Mouse (Mus musculus): ENCODE results near the gene Polr3c. TPM values are rescaled to one million over a fixed set of nuclear protein-coding genes. Genes with fewer than 3 reads are reported as not detected.
"Not testable (repeated sequence)": the region's sequence is repeated elsewhere in the genome, so short reads cannot be mapped to it uniquely, and the experiment has no call there.

The Polr3c gene
- polyA plus RNA-seq, 1 experiment from 2014 or later = 21.3 TPM

DNA sequence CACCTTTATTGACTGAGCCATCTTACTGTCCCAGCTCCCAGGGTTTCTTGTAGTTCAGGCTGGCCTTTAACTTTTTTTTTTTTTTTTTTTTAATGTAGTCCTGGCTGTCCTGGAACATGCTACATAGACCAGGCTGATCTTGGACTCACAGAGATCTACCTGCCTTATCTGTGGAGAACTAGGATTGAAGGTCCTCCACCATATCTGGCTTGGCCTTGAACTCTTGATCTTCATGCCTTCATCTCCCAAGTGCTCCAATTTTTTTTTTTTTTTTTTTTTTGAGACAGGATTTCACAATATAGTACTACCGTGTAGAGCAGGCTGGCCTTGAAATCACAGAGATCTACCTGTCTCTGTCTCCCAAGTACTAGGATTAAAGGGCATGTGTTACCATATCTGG is 33.8 kb downstream of the Polr3c start:
- WGBS (ENCODE audit: insufficient replicate concordance) = 48% methylated on average over 1 of the region's 1 CpGs
- no peak overlapping the region for H3K4me2 ChIP-seq
- H3K9ac ChIP-seq = no peak overlapping the region
- peaks cover 41% of the 10 kb centered on the region for H3K27me3 ChIP-seq
- H3K36me3 ChIP-seq (replicated peaks) = no peaks in the 10 kb centered on the region
- H3K4me3 ChIP-seq (replicated peaks) = no peak overlapping the region
- no peaks in the 10 kb centered on the region for H3K9me3 ChIP-seq (replicated peaks)
- no peak for ATAC-seq (ENCODE audit: insufficient read depth)
- peaks cover 25% of the 10 kb centered on the region for H3K4me1 ChIP-seq (replicated peaks)
- no peak overlapping the region for H3K27ac ChIP-seq (replicated peaks)

GRCm38 (mm10) chr3:96692506-96692905 is 34.9 kb downstream of the Polr3c start:
- no peak overlapping the region for H3K27ac ChIP-seq (replicated peaks)

DNA sequence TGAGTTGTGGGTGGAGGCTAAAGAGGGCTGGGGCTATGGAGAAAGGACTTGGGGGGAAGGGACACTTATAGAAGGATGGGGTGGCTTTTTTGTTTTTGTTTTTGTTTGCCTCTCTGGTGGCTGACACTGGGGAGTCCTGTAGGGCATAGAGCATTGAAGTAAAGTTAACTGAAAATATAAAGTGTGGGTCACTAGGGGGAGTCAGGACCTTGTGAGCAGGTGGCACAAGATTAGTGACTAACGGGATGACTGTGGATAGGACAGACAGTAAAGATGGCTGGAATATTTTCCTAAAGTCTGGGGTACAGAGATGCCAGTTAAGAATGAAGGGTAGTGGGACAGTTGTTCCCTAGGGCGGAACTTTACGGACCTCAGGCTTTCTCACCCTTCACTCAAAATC is 37.1 kb downstream of the Polr3c start:
- H3K9ac ChIP-seq = no peak overlapping the region
- no peak overlapping the region for H3K4me2 ChIP-seq
- H3K27ac ChIP-seq (replicated peaks) = no peak overlapping the region
- H3K36me3 ChIP-seq (replicated peaks) = no peaks in the 10 kb centered on the region
- H3K4me1 ChIP-seq (replicated peaks) = no peaks in the 10 kb centered on the region
- no peaks in the 10 kb centered on the region for H3K9me3 ChIP-seq (replicated peaks)
- H3K4me3 ChIP-seq (replicated peaks) = no peak overlapping the region
- H3K27me3 ChIP-seq = peaks cover 51% of the 10 kb centered on the region
- ATAC-seq (ENCODE audit: insufficient read depth) = no peak
- WGBS (ENCODE audit: insufficient replicate concordance) = 34% methylated on average over 3 of the region's 3 CpGs

More at GRCm38 (mm10) chr3:96692506-96692905, 34.9 kb downstream of the Polr3c start:
- Histone ChIP-seq H3K9ac (no peak overlapping the region), H3K4me2 (no peak overlapping the region), H3K27me3 (peaks cover 43% of the 10 kb centered on the region), H3K9me3 (replicated peaks) (no peaks in the 10 kb centered on the region), H3K4me1 (replicated peaks) (peaks cover 18% of the 10 kb centered on the region), H3K36me3 (replicated peaks) (no peaks in the 10 kb centered on the region), H3K4me3 (replicated peaks) (no peak overlapping the region)
- 26% methylated on average over 3 of the region's 3 CpGs for WGBS (ENCODE audit: insufficient replicate concordance)
- no peak for ATAC-seq (ENCODE audit: insufficient read depth)

- H3K27me3 ChIP-seq = peaks cover 60% of the 10 kb centered on the region
Measured at GRCm38 (mm10) chr3:96688854-96689253, 38.6 kb downstream of the Polr3c start.

GRCm38 (mm10) chr3:96686057-96686456 is 41.4 kb downstream of the Polr3c start:
- WGBS (ENCODE audit: insufficient replicate concordance) = 79% methylated on average over 5 of the region's 5 CpGs

More at GRCm38 (mm10) chr3:96688854-96689253, 38.6 kb downstream of the Polr3c start:
- Histone ChIP-seq H3K36me3 (replicated peaks) (no peaks in the 10 kb centered on the region), H3K27ac (replicated peaks) (no peak overlapping the region), H3K9ac (no peak overlapping the region), H3K4me2 (no peak overlapping the region), H3K4me1 (replicated peaks) (no peaks in the 10 kb centered on the region), H3K4me3 (replicated peaks) (no peak overlapping the region), H3K9me3 (replicated peaks) (no peaks in the 10 kb centered on the region)
- WGBS (ENCODE audit: insufficient replicate concordance) = 52% methylated on average over 11 of the region's 11 CpGs
- ATAC-seq (ENCODE audit: insufficient read depth) = no peak

DNA sequence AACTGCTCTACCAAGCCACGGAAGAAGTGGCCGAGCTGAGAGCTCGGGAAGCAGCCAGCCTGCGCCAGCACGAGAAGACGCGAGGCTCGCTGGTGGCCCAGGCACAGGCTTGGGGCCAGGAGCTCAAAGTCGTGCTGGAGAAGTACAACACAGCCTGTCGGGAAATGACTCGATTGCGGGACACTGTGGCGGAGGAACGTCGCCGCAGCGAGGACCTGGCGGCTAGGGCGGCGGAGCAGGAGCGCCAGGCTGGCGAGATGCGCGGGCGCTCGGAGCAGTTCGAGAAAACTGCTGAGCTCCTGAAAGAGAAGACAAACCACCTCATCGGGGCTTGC is 42.6 kb downstream of the Polr3c start:
- peaks cover 4% of the 10 kb centered on the region for H3K4me1 ChIP-seq (replicated peaks)
- H3K9ac ChIP-seq = no peak overlapping the region
- H3K4me3 ChIP-seq (replicated peaks) = no peak overlapping the region
- H3K27ac ChIP-seq (replicated peaks) = no peak overlapping the region
- no peak for ATAC-seq (ENCODE audit: insufficient read depth)
- peak overlapping the region; percentile 27; the same call in 1 of the 2 replicates for H3K4me2 ChIP-seq
- H3K36me3 ChIP-seq (replicated peaks) = no peaks in the 10 kb centered on the region
- peaks cover 64% of the 10 kb centered on the region for H3K27me3 ChIP-seq
- H3K9me3 ChIP-seq (replicated peaks) = no peaks in the 10 kb centered on the region
- WGBS (ENCODE audit: insufficient replicate concordance) = 26% methylated on average over 28 of the region's 28 CpGs

More at GRCm38 (mm10) chr3:96686057-96686456, 41.4 kb downstream of the Polr3c start:
- H3K4me1 ChIP-seq (replicated peaks); ATAC-seq (ENCODE audit: insufficient read depth); H3K9ac ChIP-seq; H3K27ac ChIP-seq (replicated peaks); H3K36me3 ChIP-seq (replicated peaks); H3K4me2 ChIP-seq; H3K4me3 ChIP-seq (replicated peaks); H3K9me3 ChIP-seq (replicated peaks): not testable (repeated sequence)
- peaks cover 65% of the 10 kb centered on the region for H3K27me3 ChIP-seq

DNA sequence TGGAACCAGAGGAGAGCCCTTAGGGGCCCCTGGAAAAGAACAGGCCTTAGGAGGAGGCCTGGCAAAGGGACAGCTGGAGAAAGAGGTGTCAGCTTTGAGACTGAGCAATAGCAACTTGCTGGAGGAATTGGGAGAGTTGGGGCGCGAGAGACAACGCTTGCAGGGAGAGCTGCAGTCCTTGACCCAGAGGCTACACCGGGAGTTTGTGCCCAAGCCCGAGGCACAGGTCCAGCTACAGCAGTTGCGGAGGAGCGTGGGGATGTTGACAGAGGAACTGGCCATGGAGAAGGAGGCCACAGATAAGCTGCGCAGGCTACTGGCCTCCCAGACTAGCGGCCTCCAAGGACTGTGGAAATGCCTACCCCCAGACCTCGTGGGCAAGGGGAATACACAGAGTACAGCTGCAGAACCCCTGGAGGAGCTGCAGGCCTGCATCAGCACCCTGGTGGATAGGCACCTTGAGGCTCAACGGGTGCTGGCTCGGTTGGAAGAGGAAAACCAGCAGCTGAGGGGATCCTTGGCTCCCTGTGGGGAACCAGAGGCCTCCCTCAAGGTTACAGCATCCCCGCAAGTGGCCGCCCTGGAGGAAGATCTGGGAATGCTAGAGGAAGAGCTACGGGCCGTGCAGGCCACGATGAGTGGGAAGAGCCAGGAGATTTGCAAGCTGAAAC is 43.1 kb downstream of the Polr3c start:
- Histone ChIP-seq H3K27me3 (peaks cover 62% of the 10 kb centered on the region), H3K4me1 (replicated peaks) (peaks cover 8% of the 10 kb centered on the region), H3K27ac (replicated peaks) (no peak overlapping the region), H3K9me3 (replicated peaks) (no peaks in the 10 kb centered on the region), H3K4me2 (peak overlapping the region; percentile 27; the same call in 1 of the 2 replicates), H3K9ac (no peak overlapping the region), H3K36me3 (replicated peaks) (no peaks in the 10 kb centered on the region), H3K4me3 (replicated peaks) (no peak overlapping the region)
- no peak for ATAC-seq (ENCODE audit: insufficient read depth)
- 43% methylated on average over 17 of the region's 17 CpGs for WGBS (ENCODE audit: insufficient replicate concordance)

GRCm38 (mm10) chr3:96683496-96683895 is 43.9 kb downstream of the Polr3c start:
- Histone ChIP-seq H3K4me1 (replicated peaks) (peaks cover 15% of the 10 kb centered on the region), H3K36me3 (replicated peaks) (no peaks in the 10 kb centered on the region), H3K9ac (no peak overlapping the region), H3K4me2 (no peak overlapping the region), H3K27ac (replicated peaks) (no peak overlapping the region), H3K27me3 (peaks cover 62% of the 10 kb centered on the region), H3K4me3 (replicated peaks) (no peak overlapping the region), H3K9me3 (replicated peaks) (no peaks in the 10 kb centered on the region)
- no peak for ATAC-seq (ENCODE audit: insufficient read depth)
- 78% methylated on average over 3 of the region's 3 CpGs for WGBS (ENCODE audit: insufficient replicate concordance)

DNA sequence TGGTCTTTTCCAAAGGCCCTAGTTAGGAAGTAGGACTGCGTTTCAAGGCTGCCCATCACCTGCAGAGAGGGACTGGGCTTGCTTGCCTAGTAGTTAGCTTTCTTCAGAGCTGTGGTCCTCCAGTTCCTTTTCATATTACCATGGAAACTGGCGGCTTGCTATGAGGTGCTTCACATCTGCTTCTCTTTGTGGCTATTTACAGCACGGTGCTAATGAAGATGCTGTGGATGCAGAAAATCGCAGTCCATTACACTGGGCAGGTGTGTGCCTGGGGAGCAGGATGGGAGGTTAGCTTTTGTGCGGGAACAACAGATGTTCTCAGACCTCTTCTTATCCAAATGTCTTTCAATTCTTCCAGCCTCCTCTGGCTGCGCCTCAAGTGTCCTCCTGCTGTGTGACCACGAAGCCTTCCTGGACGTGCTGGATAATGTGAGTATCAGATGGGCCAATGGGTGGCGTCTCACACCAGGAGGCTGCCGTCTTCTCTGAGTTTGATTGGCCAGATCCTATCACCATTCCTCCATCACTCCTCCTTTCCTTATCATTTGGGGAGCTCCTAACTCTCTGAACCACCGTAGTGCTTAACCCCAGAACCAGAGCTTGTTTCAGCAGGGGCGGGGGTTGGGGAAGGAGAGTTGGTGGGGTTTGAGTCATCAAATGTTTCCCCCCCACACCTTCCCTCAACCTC is 47.0 kb downstream of the Polr3c start:
- Histone ChIP-seq H3K27me3 (peaks cover 54% of the 10 kb centered on the region), H3K9ac (no peak overlapping the region), H3K4me3 (replicated peaks) (no peak overlapping the region), H3K36me3 (replicated peaks) (no peaks in the 10 kb centered on the region), H3K4me1 (replicated peaks) (peaks cover 15% of the 10 kb centered on the region), H3K4me2 (no peak overlapping the region), H3K27ac (replicated peaks) (no peak overlapping the region), H3K9me3 (replicated peaks) (no peaks in the 10 kb centered on the region)
- WGBS (ENCODE audit: insufficient replicate concordance) = 20% methylated on average over 12 of the region's 12 CpGs
- ATAC-seq (ENCODE audit: insufficient read depth) = no peak

DNA sequence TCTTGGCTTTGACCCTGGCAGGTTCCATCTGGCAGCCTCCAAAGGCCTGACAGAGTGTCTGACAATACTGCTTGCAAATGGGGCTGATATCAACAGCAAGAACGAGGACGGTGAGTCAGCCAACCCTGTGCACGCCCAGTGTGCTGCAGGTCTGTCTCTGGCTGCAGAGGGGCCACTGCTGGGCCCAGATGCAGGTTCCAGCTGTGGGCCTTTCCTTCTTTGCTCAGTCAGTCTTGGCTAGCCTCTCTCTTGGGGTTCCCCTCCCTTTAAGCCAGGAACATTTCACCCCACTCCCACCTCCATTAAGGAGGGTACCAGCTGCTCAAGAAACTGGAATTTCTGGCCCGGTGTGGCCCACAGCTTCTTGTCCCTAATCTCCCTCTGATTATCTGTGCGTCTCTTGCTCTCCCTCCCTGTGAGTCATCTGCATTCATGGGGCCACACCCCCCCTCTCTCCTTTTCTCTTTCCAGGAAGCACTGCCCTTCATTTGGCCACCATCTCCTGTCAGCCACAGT is 48.2 kb downstream of the Polr3c start:
- Histone ChIP-seq H3K9me3 (replicated peaks) (no peaks in the 10 kb centered on the region), H3K27me3 (peaks cover 45% of the 10 kb centered on the region), H3K36me3 (replicated peaks) (no peaks in the 10 kb centered on the region), H3K4me3 (replicated peaks) (no peak overlapping the region), H3K4me1 (replicated peaks) (peaks cover 15% of the 10 kb centered on the region), H3K4me2 (no peak overlapping the region), H3K9ac (no peak overlapping the region), H3K27ac (replicated peaks) (no peak overlapping the region)
- WGBS (ENCODE audit: insufficient replicate concordance) = 13% methylated on average over 5 of the region's 5 CpGs
- no peak for ATAC-seq (ENCODE audit: insufficient read depth)

GRCm38 (mm10) chr3:96678456-96678855 is 49.0 kb downstream of the Polr3c start:
- WGBS (ENCODE audit: insufficient replicate concordance) = 62% methylated on average over 7 of the region's 7 CpGs
- Histone ChIP-seq H3K27ac (replicated peaks) (no peak overlapping the region), H3K36me3 (replicated peaks) (no peaks in the 10 kb centered on the region), H3K27me3 (peaks cover 42% of the 10 kb centered on the region), H3K9me3 (replicated peaks) (no peaks in the 10 kb centered on the region), H3K4me2 (no peak overlapping the region), H3K4me1 (replicated peaks) (peaks cover 15% of the 10 kb centered on the region), H3K4me3 (replicated peaks) (no peak overlapping the region), H3K9ac (no peak overlapping the region)
- ATAC-seq (ENCODE audit: insufficient read depth) = no peak
